In the genomic region with DNA sequence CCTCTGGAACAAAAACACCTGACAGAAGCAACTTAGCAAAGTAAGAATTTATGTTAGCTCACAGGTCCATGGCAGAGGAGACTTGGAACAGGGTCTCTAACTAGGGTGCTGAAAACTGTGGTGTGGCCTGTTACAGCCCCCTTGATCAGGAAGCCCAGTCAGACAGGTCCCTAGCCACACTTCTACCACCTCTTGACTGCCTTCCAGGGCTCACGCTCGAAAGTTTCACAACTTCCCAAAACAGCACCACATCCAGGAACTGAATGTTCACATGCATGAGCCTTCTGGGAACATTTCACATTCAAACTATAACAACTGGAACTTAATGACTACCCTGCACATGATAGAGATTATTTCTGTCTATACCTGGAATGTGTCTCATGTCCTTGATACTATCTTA, we compare ENCODE assay signal across 23 mouse cellular contexts. TPM values are rescaled to one million over a fixed set of nuclear protein-coding genes. Genes with fewer than 3 reads are reported as not detected.
DNase-seq lines count a peak whose midpoint lies in the region; ATAC-seq and TF ChIP-seq lines count a peak whose summit lies in the region.
"Had no signal": no experiment of that assay in that cellular context is flagged by ENCODE, and none has a peak within 500 bp of the region (broad histone marks: within the 10 kb centered on the region; RNA-seq: fewer than 3 reads in every experiment).

No protein-coding gene starts in this region.

- no peaks in the 10 kb centered on the region for H3K4me1 ChIP-seq in midbrain, embryonic 11.5 days (ENCODE audit: control insufficient read depth, insufficient read depth, low read length)
- H3K4me1 ChIP-seq in midbrain, embryonic 16.5 days (ENCODE audit: control insufficient read depth, insufficient read depth, low read length), result no peaks in the 10 kb centered on the region
- H3K4me1 ChIP-seq in thymus, adult 2 months (replicated peaks; ENCODE audit: control insufficient read depth, insufficient read depth, low read length), result no peaks in the 10 kb centered on the region
- H3K4me1 ChIP-seq: forebrain, embryonic 15.5 days; hindbrain, embryonic 12.5 days; hindbrain, embryonic 15.5 days had no signal

- H3K27me3 ChIP-seq in midbrain, embryonic 11.5 days (ENCODE audit: control insufficient read depth, insufficient read depth, low read length), result no peaks in the 10 kb centered on the region
- H3K27me3 ChIP-seq in midbrain, embryonic 16.5 days (ENCODE audit: control insufficient read depth, insufficient read depth, low read depth, low read length), result no peaks in the 10 kb centered on the region
- H3K27me3 ChIP-seq in thymus, adult 2 months (ENCODE audit: control insufficient read depth, insufficient read depth, low read length), result no peaks in the 10 kb centered on the region
- H3K27me3 ChIP-seq: forebrain, embryonic 15.5 days; hindbrain, embryonic 12.5 days; hindbrain, embryonic 15.5 days had no signal

- no peak for ATAC-seq in midbrain, embryonic 11.5 days (ENCODE audit: low FRiP score)
- no peak for ATAC-seq in midbrain, embryonic 16.5 days
- peak; percentile 63 for ATAC-seq in megakaryocyte, adult 5-6 weeks (ENCODE audit: poor library complexity, severe bottlenecking)
- ATAC-seq: activated CD4-positive, CD25-positive, alpha-beta regulatory T cell, adult 4 months; forebrain, embryonic 15.5 days had no signal

- no peak for TF ChIP-seq CTCF in thymus, adult 2 months (IDR thresholded peaks at IDR 0.05; ENCODE audit: borderline replicate concordance, control insufficient read depth, extremely low read depth, insufficient read depth, low read length, poor library complexity)

- H3K9ac ChIP-seq in midbrain, embryonic 11.5 days (ENCODE audit: low read length), result no peak overlapping the region
- H3K9ac ChIP-seq in midbrain, embryonic 16.5 days (ENCODE audit: low read depth, low read length), result no peak overlapping the region
- H3K9ac ChIP-seq: forebrain, embryonic 15.5 days; hindbrain, embryonic 12.5 days; hindbrain, embryonic 15.5 days had no signal

- H3K4me2 ChIP-seq in midbrain, embryonic 11.5 days, result no peak overlapping the region
- H3K4me2 ChIP-seq in midbrain, embryonic 16.5 days (ENCODE audit: low read length), result no peak overlapping the region
- H3K4me2 ChIP-seq: forebrain, embryonic 15.5 days; heart, embryonic 11.5 days; hindbrain, embryonic 12.5 days; hindbrain, embryonic 15.5 days had no signal

- no peak overlapping the region for H3K27ac ChIP-seq in midbrain, embryonic 11.5 days (ENCODE audit: low read depth, low read length)
- no peak overlapping the region for H3K27ac ChIP-seq in midbrain, embryonic 16.5 days (ENCODE audit: low read length)
- no peak overlapping the region for H3K27ac ChIP-seq in thymus, adult 2 months (ENCODE audit: control insufficient read depth, insufficient read depth, low read length)
- H3K27ac ChIP-seq: forebrain, embryonic 15.5 days; hindbrain, embryonic 12.5 days; hindbrain, embryonic 15.5 days had no signal

- H3K4me3 ChIP-seq in midbrain, embryonic 11.5 days (ENCODE audit: low read depth, low read length), result no peak overlapping the region
- H3K4me3 ChIP-seq in midbrain, embryonic 16.5 days (ENCODE audit: low read depth, low read length), result no peak overlapping the region
- H3K4me3 ChIP-seq in thymus, adult 2 months (ENCODE audit: control insufficient read depth, insufficient read depth, low read length), result no peak overlapping the region
- H3K4me3 ChIP-seq: forebrain, embryonic 15.5 days; hindbrain, embryonic 12.5 days; hindbrain, embryonic 15.5 days had no signal

- H3K36me3 ChIP-seq in midbrain, embryonic 11.5 days (ENCODE audit: control insufficient read depth, insufficient read depth, low read length), result no peaks in the 10 kb centered on the region
- no peaks in the 10 kb centered on the region for H3K36me3 ChIP-seq in midbrain, embryonic 16.5 days (ENCODE audit: control insufficient read depth, insufficient read depth, low read length)
- H3K36me3 ChIP-seq in thymus, adult 2 months (ENCODE audit: control insufficient read depth, insufficient read depth, low read length), result no peaks in the 10 kb centered on the region
- H3K36me3 ChIP-seq: forebrain, embryonic 15.5 days; hindbrain, embryonic 12.5 days; hindbrain, embryonic 15.5 days had no signal

- no peak for TF ChIP-seq POLR2A in thymus, adult 2 months (IDR thresholded peaks at IDR 0.05; ENCODE audit: control insufficient read depth, extremely low read depth, insufficient read depth, low read length, poor library complexity)

- no peaks in the 10 kb centered on the region for H3K9me3 ChIP-seq in midbrain, embryonic 11.5 days (ENCODE audit: control insufficient read depth, low read length)
- no peaks in the 10 kb centered on the region for H3K9me3 ChIP-seq in midbrain, embryonic 16.5 days (replicated peaks; ENCODE audit: control insufficient read depth, low read length, poor library complexity, severe bottlenecking)
- H3K9me3 ChIP-seq: forebrain, embryonic 15.5 days; hindbrain, embryonic 12.5 days; hindbrain, embryonic 15.5 days had no signal

- 98% methylated on average over 2 of the region's 2 CpGs for WGBS in midbrain, embryonic 11.5 days
- 90% methylated on average over 2 of the region's 2 CpGs for WGBS in midbrain, embryonic 16.5 days
- WGBS in thymus, adult 2 months, result 79% methylated on average over 2 of the region's 2 CpGs

- peak; percentile 28 for DNase-seq in midbrain, embryonic 11.5 days (ENCODE audit: low spot score, missing footprints)
- peak; percentile 21 for DNase-seq in fat pad, adult 2 months (ENCODE audit: extremely low read depth, low read depth, low spot score)
- DNase-seq in thymus, adult 2 months, result no peak
- no peak for DNase-seq in urinary bladder, postnatal 25 days (ENCODE audit: low spot score)
- DNase-seq: adrenal gland, adult 8-10 months; cerebellum, adult 11 months; cerebellum, adult 8-10 months; cerebellum, postnatal 10 days; cerebellum, postnatal 36 days; gastrocnemius, postnatal 25 days; heart, adult 11 months had no signal

RNA-seq across cellular contexts. Expression of a gene that starts 53.1 kb away (rescaled TPM):
- polyA plus RNA-seq in midbrain, embryonic 11.5 days (2014; fragmentation: Nextera tagmentation; extraction: Ambion mirVana), result 0.14 and 0.22 TPM in 2 replicates
- polyA plus RNA-seq in midbrain, embryonic 16.5 days (2015; fragmentation: Nextera tagmentation; extraction: Ambion mirVana), result 0.35 and 0.84 TPM in 2 replicates
- 0.39 TPM in 1 of 2 replicates, not detected in the other for total RNA-seq in megakaryocyte, adult 5-6 weeks (2015)
- total RNA-seq in megakaryocyte, adult 5-6 weeks (2017), result 0.73 TPM in 1 of 2 replicates, not detected in the other
- 0.09 and 0.11 TPM in 2 replicates for polyA plus RNA-seq in thymus, adult 2 months (2012; rRNA removed)
- total RNA-seq: ES-E14; gastrocnemius, postnatal 25 days; heart, adult 8-10 months; heart, postnatal 25 days had no signal
- polyA plus RNA-seq: forebrain, embryonic 11.5 days; heart, postnatal 0 days had no signal

Comparison
In these comparisons a context has a peak if more than half of its experiments do, and no peak if none do; other contexts are left out.
1. DNase-seq: peak in midbrain, embryonic 11.5 days (single experiment) and fat pad, adult 2 months (single experiment); none in thymus, adult 2 months (single experiment) and urinary bladder, postnatal 25 days (single experiment).